Mouse (Mus musculus) intestine, embryonic 14.5 days (tissue): Measurements from ENCODE around the gene Arpc4. TPM values are rescaled to one million over a fixed set of nuclear protein-coding genes. Genes with fewer than 3 reads are reported as not detected.

Experiments
- ATAC-seq: fragments of 200-750 bp; cut with Nextera tagmentation; replicated peaks from 2 replicates; pipeline ENCODE4 v1.8.0; 2017; ENCODE audit warnings: low read depth, moderate number of reproducible peaks, moderate TSS enrichment, moderate library complexity; ENCODE audit not compliant: low FRiP score, low TSS enrichment
- DNase-seq: peaks from one replicate; pipeline ENCODE4 v3.0.0-alpha.2; 2018; ENCODE audit warnings: low spot score
- H3K27ac ChIP-seq: fragments of 300-500 bp; sonication (generic); 2 replicates; pipeline ENCODE4 v1.5.1; 2014; ENCODE audit warnings: low read depth, mild to moderate bottlenecking, control low read depth
- H3K27me3 ChIP-seq: fragments of 300-500 bp; sonication (generic); replicated peaks from 2 replicates; pipeline ENCODE4 v1.6.1; 2014; ENCODE audit warnings: low read length, control low read depth; ENCODE audit not compliant: control insufficient read depth, insufficient read depth
- H3K36me3 ChIP-seq: fragments of 300-500 bp; sonication (generic); 2 replicates; pipeline ENCODE4 v1.6.1; 2014; ENCODE audit warnings: low read length, control low read depth; ENCODE audit not compliant: control insufficient read depth, insufficient read depth
- H3K4me1 ChIP-seq: fragments of 300-500 bp; sonication (generic); replicated peaks from 2 replicates; pipeline ENCODE4 v1.6.1; 2014; ENCODE audit warnings: low read length, control low read depth, mixed read lengths; ENCODE audit not compliant: control insufficient read depth, insufficient read depth
- H3K4me2 ChIP-seq: fragments of 300-500 bp; sonication (generic); 2 replicates; pipeline ENCODE4 v1.6.1; 2014; ENCODE audit warnings: low read length
- H3K4me3 ChIP-seq: fragments of 300-500 bp; sonication (generic); 2 replicates; pipeline ENCODE4 v1.5.1; 2014; ENCODE audit warnings: low read depth, low read length, control low read depth, mixed read lengths
- H3K9ac ChIP-seq: fragments of 300-500 bp; sonication (generic); 2 replicates; pipeline ENCODE4 v1.6.1; 2014; ENCODE audit warnings: mild to moderate bottlenecking, low read length
- H3K9me3 ChIP-seq: fragments of 300-500 bp; sonication (generic); 2 replicates; pipeline ENCODE4 v1.6.1; 2016; ENCODE audit warnings: low read length, control low read depth; ENCODE audit not compliant: control insufficient read depth
- WGBS: fragments of 180-500 bp; shearing (Covaris S2); extraction: QIAGEN DNeasy Blood & Tissue Kit; methylation state at CpG from one replicate; pipeline ENCODE4 v1.1.7; 2014; 5-methylcytosine and 5-hydroxymethylcytosine counted together
- microRNA-seq: library from miRNA; unstranded; fragments of <30 nt; microRNA quantifications from one replicate; pipeline ENCODE4, GENCODE M21; 2016
- polyA plus RNA-seq: library from polyadenylated mRNA; unstranded; fragments of >200 nt; fragmentation: Nextera tagmentation; extraction: Ambion mirVana; gene quantifications from 2 replicates; pipeline ENCODE4 v1.2.1, GENCODE M21; 2014

Arpc4 gene
- polyA plus RNA-seq, 1 experiment from 2014 or later, result 221 TPM

GRCm38 (mm10) chr6:113434691-113435090 lies 56.8 kb downstream of the Arpc4 start:
- Histone ChIP-seq H3K4me2 (no peak overlapping the region), H3K4me1 (no peaks in the 10 kb centered on the region), H3K4me3 (no peak overlapping the region), H3K36me3 (no peaks in the 10 kb centered on the region), H3K27ac (no peak overlapping the region), H3K9ac (no peak overlapping the region), H3K27me3 (no peaks in the 10 kb centered on the region), H3K9me3 (no peaks in the 10 kb centered on the region)
- 76% methylated on average over 7 of the region's 7 CpGs for WGBS
- no peak for DNase-seq
- peak; percentile 77 for ATAC-seq

- no peak for ATAC-seq
- no peak within 1 kb of the TSS for H3K4me3 ChIP-seq
- no peak within 1 kb of the TSS for H3K27ac ChIP-seq
- no peak within 1 kb of the TSS for H3K4me2 ChIP-seq
- no peaks in the 10 kb centered on the region for H3K9me3 ChIP-seq
- H3K27me3 ChIP-seq, result no peaks in the 10 kb centered on the region
- no peak within 1 kb of the TSS for H3K9ac ChIP-seq
- no peaks in the 10 kb centered on the region for H3K36me3 ChIP-seq
- WGBS, result 80% methylated on average over 9 of the region's 9 CpGs
- no peak for DNase-seq
- no peaks in the 10 kb centered on the region for H3K4me1 ChIP-seq
Observed at GRCm38 (mm10) chr6:113435664-113436205, 57.8 kb downstream of the Arpc4 start, which contains the start of gene Cidec. Gene Cidec, minus strand, starts transcription at chr6:113435760.

GRCm38 (mm10) chr6:113437135-113437534 lies 59.2 kb downstream of the Arpc4 start:
- Histone ChIP-seq H3K4me2 (no peak overlapping the region), H3K4me3 (no peak overlapping the region), H3K27me3 (no peaks in the 10 kb centered on the region), H3K36me3 (no peaks in the 10 kb centered on the region), H3K9ac (no peak overlapping the region), H3K27ac (no peak overlapping the region), H3K4me1 (no peaks in the 10 kb centered on the region), H3K9me3 (no peaks in the 10 kb centered on the region)
- DNase-seq (no peak), ATAC-seq (no peak)
- 77% methylated on average over 12 of the region's 12 CpGs for WGBS

- H3K36me3 ChIP-seq, result no peaks in the 10 kb centered on the region
- no peak overlapping the region for H3K4me2 ChIP-seq
- no peak for DNase-seq
- no peak for ATAC-seq
- WGBS, result 52% methylated on average over 12 of the region's 12 CpGs
- peaks cover 7% of the 10 kb centered on the region for H3K4me1 ChIP-seq
- H3K27ac ChIP-seq, result no peak overlapping the region
- no peak overlapping the region for H3K9ac ChIP-seq
- no peaks in the 10 kb centered on the region for H3K9me3 ChIP-seq
- H3K27me3 ChIP-seq, result no peaks in the 10 kb centered on the region
- no peak overlapping the region for H3K4me3 ChIP-seq
Observed at GRCm38 (mm10) chr6:113438721-113439430, 61.0 kb downstream of the Arpc4 start.

Small RNA genes within 50 kb of the gene (microRNA-seq; reads per million reads assigned to microRNA genes)
- not detected for gene Gm24387

Other genes starting within 250 kb of the Arpc4 start
- gene Lhfpl4, start 182.7 kb upstream of the Arpc4 start, polyA plus RNA-seq, result 1.1 and 1.2 TPM in 2 replicates
- gene Mtmr14, start 140.3 kb upstream of the Arpc4 start, polyA plus RNA-seq, result 36.3 and 40.8 TPM in 2 replicates
- gene Cpne9, start 95.8 kb upstream of the Arpc4 start, polyA plus RNA-seq, result 0.05 and 0.12 TPM in 2 replicates
- 21.0 and 21.6 TPM in 2 replicates for gene Brpf1, start 71.0 kb upstream of the Arpc4 start, polyA plus RNA-seq
- gene Ogg1, start 51.1 kb upstream of the Arpc4 start, polyA plus RNA-seq, result 12.7 and 14.2 TPM in 2 replicates
- gene Camk1, start 34.1 kb upstream of the Arpc4 start, polyA plus RNA-seq, result 94.8 and 101 TPM in 2 replicates
- 50.5 and 53.4 TPM in 2 replicates for gene Tada3, start 232 bp upstream of the Arpc4 start, polyA plus RNA-seq
- 2.5 and 4.0 TPM in 2 replicates for gene Ttll3, start 11.1 kb downstream of the Arpc4 start, polyA plus RNA-seq
- gene Rpusd3, start 41.2 kb downstream of the Arpc4 start, polyA plus RNA-seq, result 21.9 and 27.4 TPM in 2 replicates
- gene Cidec, start 57.6 kb downstream of the Arpc4 start, polyA plus RNA-seq, result 2.2 and 3.1 TPM in 2 replicates
- gene Jagn1, start 64.5 kb downstream of the Arpc4 start, polyA plus RNA-seq, result 80.0 and 84.6 TPM in 2 replicates
- gene Il17re, start 80.4 kb downstream of the Arpc4 start, polyA plus RNA-seq, result 8.4 and 9.0 TPM in 2 replicates
- 15.3 and 18.5 TPM in 2 replicates for gene Il17rc, start 93.3 kb downstream of the Arpc4 start, polyA plus RNA-seq
- gene Creld1, start 105.2 kb downstream of the Arpc4 start, polyA plus RNA-seq, result 20.1 and 20.2 TPM in 2 replicates
- 0.26 and 0.32 TPM in 2 replicates for gene Prrt3, start 123.8 kb downstream of the Arpc4 start, polyA plus RNA-seq
- 84.7 and 89.7 TPM in 2 replicates for gene Emc3, start 153.5 kb downstream of the Arpc4 start, polyA plus RNA-seq
- 13.1 and 13.9 TPM in 2 replicates for gene Fancd2, start 153.6 kb downstream of the Arpc4 start, polyA plus RNA-seq
- gene Fancd2os, start 222.6 kb downstream of the Arpc4 start, polyA plus RNA-seq, result 0.20 and 0.22 TPM in 2 replicates
- 238 and 245 TPM in 2 replicates for gene Brk1, start 226.7 kb downstream of the Arpc4 start, polyA plus RNA-seq
- gene Vhl, start 245.8 kb downstream of the Arpc4 start, polyA plus RNA-seq, result 41.6 and 45.1 TPM in 2 replicates